Mouse (Mus musculus) CH12.LX (cell line): Measurements from ENCODE around the gene Rhag. TPM values are rescaled to one million over a fixed set of nuclear protein-coding genes. Genes with fewer than 3 reads are reported as not detected.

Experiments used
- DNase-seq: peaks from one replicate; pipeline ENCODE4 v3.0.0-alpha.2; 2013; ENCODE audit errors: extremely low read depth
- H3K27ac ChIP-seq: 2 replicates; pipeline ENCODE4 v1.5.1; 2012; ENCODE audit warnings: low read depth, mild to moderate bottlenecking, control low read depth, moderate library complexity; ENCODE audit not compliant: insufficient read depth
- H3K27me3 ChIP-seq: replicated peaks from 2 replicates; pipeline ENCODE3; 2012; ENCODE audit warnings: inconsistent platforms
- H3K36me3 ChIP-seq, 2 experiments: replicated peaks in 1 of 2; 2 replicates each; pipeline versions ENCODE3 to v1.6.1; 2012; ENCODE audit warnings: inconsistent platforms in 1 of 2, low read length in 1 of 2, mild to moderate bottlenecking in 1 of 2, mixed read lengths in 1 of 2, moderate library complexity in 1 of 2; ENCODE audit not compliant: control insufficient read depth in 1 of 2, insufficient read depth in 1 of 2
- H3K4me1 ChIP-seq, 2 experiments: 2 replicates each; pipeline ENCODE4 v1.6.1; 2012; ENCODE audit warnings: inconsistent platforms in 1 of 2, moderate library complexity in 1 of 2; ENCODE audit not compliant: insufficient read depth in 2 of 2, control insufficient read depth in 1 of 2
- H3K4me2 ChIP-seq: 2 replicates; pipeline ENCODE4 v1.6.1; 2012; ENCODE audit warnings: low read depth, mild to moderate bottlenecking, control low read depth; ENCODE audit not compliant: poor library complexity, insufficient read depth, severe bottlenecking
- H3K4me3 ChIP-seq, 3 experiments: fragments of 150-350 bp in 1 of 3; sonication (generic) in 1 of 3; replicated peaks in 1 of 3; 2 replicates each; pipeline versions ENCODE3 to v1.5.1; 2011 to 2012; ENCODE audit warnings: low read depth in 2 of 3, low read length in 2 of 3, mild to moderate bottlenecking in 2 of 3, moderate library complexity in 2 of 3, control low read depth in 1 of 3, improper control_type of control experiment in 1 of 3, inconsistent platforms in 1 of 3, mixed read lengths in 1 of 3; ENCODE audit not compliant: poor library complexity in 1 of 3
- H3K79me2 ChIP-seq: replicated peaks from 2 replicates; pipeline ENCODE4 v1.6.1; 2012; ENCODE audit warnings: mild to moderate bottlenecking, moderate library complexity; ENCODE audit not compliant: control insufficient read depth, poor library complexity, insufficient read depth, severe bottlenecking; ENCODE audit errors: extremely low read depth
- H3K9ac ChIP-seq: 2 replicates; pipeline ENCODE4 v1.6.1; 2012; ENCODE audit warnings: low read depth, mild to moderate bottlenecking, control low read depth, moderate library complexity; ENCODE audit not compliant: insufficient read depth
- H3K9me3 ChIP-seq: replicated peaks from 2 replicates; pipeline ENCODE3; 2012; ENCODE audit warnings: low read length, inconsistent platforms, mixed read lengths
- CTCF ChIP-seq, 2 experiments: IDR thresholded peaks in 1 of 2; conservative IDR thresholded peaks in 1 of 2; 2 replicates each; pipeline ENCODE4 v1.5.1; 2011 to 2012; ENCODE audit warnings: low read depth in 2 of 2, low read length in 2 of 2, improper control_type of control experiment in 1 of 2, inconsistent platforms in 1 of 2, mild to moderate bottlenecking in 1 of 2, moderate library complexity in 1 of 2
- E2F4 ChIP-seq: IDR thresholded peaks from 2 replicates; pipeline ENCODE4 v1.6.1; 2011; ENCODE audit warnings: low read depth, low read length, improper control_type of control experiment; ENCODE audit not compliant: insufficient replicate concordance
- ELF1 ChIP-seq: IDR thresholded peaks from 2 replicates; pipeline ENCODE4 v1.6.1; 2014; ENCODE audit warnings: low read depth, mild to moderate bottlenecking, inconsistent platforms, low read length, improper control_type of control experiment
- EP300 ChIP-seq: IDR thresholded peaks from 2 replicates; pipeline ENCODE4 v1.6.1; 2011; ENCODE audit warnings: low read length, improper control_type of control experiment
- ETS1 ChIP-seq: conservative IDR thresholded peaks from 2 replicates; pipeline ENCODE4 v1.6.1; 2012; ENCODE audit warnings: low read depth, mild to moderate bottlenecking, inconsistent platforms, low read length, improper control_type of control experiment, moderate library complexity
- GABPA ChIP-seq: IDR thresholded peaks from 2 replicates; pipeline ENCODE4 v1.6.1; 2012; ENCODE audit warnings: low read depth, low read length, improper control_type of control experiment, inconsistent platforms; ENCODE audit not compliant: insufficient replicate concordance
- HCFC1 ChIP-seq: IDR thresholded peaks from 2 replicates; pipeline ENCODE4 v1.6.1; 2012; ENCODE audit warnings: low read depth, mild to moderate bottlenecking, inconsistent platforms, low read length, improper control_type of control experiment
- IRF4 ChIP-seq: IDR thresholded peaks from 2 replicates; pipeline ENCODE4 v1.6.1; 2014; ENCODE audit warnings: low read depth, mild to moderate bottlenecking, inconsistent platforms, low read length, improper control_type of control experiment
- JUN ChIP-seq: IDR thresholded peaks from 2 replicates; pipeline ENCODE4 v1.6.1; 2011; ENCODE audit warnings: low read depth, mild to moderate bottlenecking, low read length, improper control_type of control experiment, moderate library complexity; ENCODE audit not compliant: insufficient read depth
- JUND ChIP-seq: conservative IDR thresholded peaks from 2 replicates; pipeline ENCODE4 v1.6.1; 2011; ENCODE audit warnings: low read depth, low read length, improper control_type of control experiment
- KAT2A ChIP-seq: IDR thresholded peaks from 2 replicates; pipeline ENCODE4 v1.6.1; 2012; ENCODE audit warnings: low read length, improper control_type of control experiment, inconsistent platforms; ENCODE audit not compliant: insufficient replicate concordance
- MAFK ChIP-seq: IDR thresholded peaks from 2 replicates; pipeline ENCODE4 v1.6.1; 2011; ENCODE audit warnings: low read length, improper control_type of control experiment; ENCODE audit not compliant: insufficient replicate concordance
- MAX ChIP-seq: IDR thresholded peaks from 2 replicates; pipeline ENCODE4 v1.6.1; 2011; ENCODE audit warnings: low read length, improper control_type of control experiment
- MAZ ChIP-seq: IDR thresholded peaks from 2 replicates; pipeline ENCODE4 v1.6.1; 2012; ENCODE audit warnings: low read depth, mild to moderate bottlenecking, inconsistent platforms, low read length, improper control_type of control experiment, moderate library complexity
- MXI1 ChIP-seq: IDR thresholded peaks from 2 replicates; pipeline ENCODE4 v1.6.1; 2011; ENCODE audit warnings: mild to moderate bottlenecking, low read depth, low read length, improper control_type of control experiment
- MYC ChIP-seq: IDR thresholded peaks from 2 replicates; pipeline ENCODE4 v1.6.1; 2011; ENCODE audit warnings: low read depth, mild to moderate bottlenecking, improper control_type of control experiment, low read length
- PAX5 ChIP-seq: IDR thresholded peaks from 2 replicates; pipeline ENCODE4 v1.6.1; 2012; ENCODE audit warnings: low read length, inconsistent platforms, mixed read lengths
- POLR2A ChIP-seq: IDR thresholded peaks from 2 replicates; pipeline ENCODE4 v1.6.1; 2011; ENCODE audit warnings: low read depth, mild to moderate bottlenecking, improper control_type of control experiment, low read length
- POLR2AphosphoS2 ChIP-seq: IDR thresholded peaks from 2 replicates; pipeline ENCODE4 v1.6.1; 2011; ENCODE audit warnings: low read depth, low read length, improper control_type of control experiment
- TCF12 ChIP-seq: IDR thresholded peaks from 2 replicates; pipeline ENCODE4 v1.6.1; 2014; ENCODE audit warnings: low read depth, mild to moderate bottlenecking, inconsistent platforms, low read length, improper control_type of control experiment
- USF1 ChIP-seq: IDR thresholded peaks from 2 replicates; pipeline ENCODE4 v1.6.1; 2014; ENCODE audit warnings: low read depth, mild to moderate bottlenecking, inconsistent platforms, low read length, improper control_type of control experiment
- USF2 ChIP-seq: conservative IDR thresholded peaks from 2 replicates; pipeline ENCODE4 v1.6.1; 2011; ENCODE audit warnings: low read depth, low read length, improper control_type of control experiment
- ZC3H11A ChIP-seq: IDR thresholded peaks from 2 replicates; pipeline ENCODE4 v1.6.1; 2012; ENCODE audit warnings: low read depth, mild to moderate bottlenecking, inconsistent platforms, low read length, improper control_type of control experiment
- ZKSCAN1 ChIP-seq: IDR thresholded peaks from 2 replicates; pipeline ENCODE4 v1.6.1; 2012; ENCODE audit warnings: low read depth, inconsistent platforms, low read length, improper control_type of control experiment, borderline replicate concordance
- ZMIZ1 ChIP-seq: IDR thresholded peaks from 2 replicates; pipeline ENCODE4 v1.6.1; 2012; ENCODE audit warnings: low read depth, mild to moderate bottlenecking, inconsistent platforms, low read length, improper control_type of control experiment
- ZNF384 ChIP-seq: IDR thresholded peaks from 2 replicates; pipeline ENCODE4 v1.6.1; 2012; ENCODE audit warnings: low read depth, low read length, improper control_type of control experiment, inconsistent platforms
- dilution Hi-C: fragments of 300-500 bp; cut with MboI; formaldehyde crosslinking; loops from 2 replicates; pipeline ENCODE4 v1.14.3; 2020; ENCODE audit warnings: low sequenced_read_pairs; ENCODE audit not compliant: extremely low pct_unique_long_range_greater_than_20kb, extremely low pct_ligation_motif_present
- in situ Hi-C: fragments of 300-500 bp; cut with MboI; formaldehyde crosslinking; loops from 3 replicates; pipeline ENCODE4 v1.14.3; 2019; ENCODE audit warnings: low sequenced_read_pairs, low pct_ligation_motif_present, low pct_unique_long_range_greater_than_20kb, mixed read lengths
- polyA plus RNA-seq: library from polyadenylated mRNA; unstranded; fragments of >175 nt; gene quantifications from 2 replicates; pipeline ENCODE4 v1.2.1, GENCODE M21; 2012; ENCODE audit warnings: low read depth; ENCODE audit not compliant: insufficient read length
- total RNA-seq, 2 experiments: library from RNA; depleted of rRNA; stranded (reverse); fragments of 300-350 nt in 1 of 2; fragments of >200 nt in 1 of 2; gene quantifications; 2 replicates each; pipeline ENCODE4 v1.2.3; 2012 to 2014

The Rhag gene
- total and polyA plus RNA-seq, 3 experiments: not detected

DNA sequence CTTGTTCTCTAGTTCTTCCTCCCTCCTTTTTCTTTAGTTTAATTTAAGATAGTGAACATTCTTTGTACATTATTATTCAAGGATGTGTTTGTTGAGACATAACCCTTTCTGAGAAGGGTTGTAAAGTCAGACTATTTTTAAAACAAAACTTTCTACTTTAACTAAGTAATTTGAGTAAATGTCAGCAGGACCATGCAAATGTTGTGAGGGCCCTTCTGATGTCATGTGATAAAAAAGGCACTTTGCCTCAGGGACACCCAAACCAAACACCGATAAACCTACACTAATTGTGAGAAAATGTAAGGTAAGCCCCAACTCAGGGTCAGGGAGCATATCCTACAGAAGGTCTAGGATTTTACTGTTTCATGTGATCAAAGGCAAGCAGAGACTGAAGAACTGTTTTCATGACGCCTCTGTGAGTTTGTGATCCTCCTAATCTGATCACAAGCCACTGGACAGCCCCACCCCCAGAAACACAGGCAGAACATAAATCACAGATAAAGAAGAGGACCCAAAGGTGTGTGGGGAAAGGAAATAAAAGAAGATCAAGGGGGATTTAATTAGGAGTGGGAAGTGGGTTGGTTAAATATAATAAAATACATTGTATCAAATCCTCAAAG lies 3.9 kb upstream of the Rhag start, which contains the start of gene Crisp2:
Gene Crisp2, minus strand, starts transcription at position 51 of the 620 bp plus-strand sequence.
- H3K27me3 ChIP-seq: no peaks in the 10 kb centered on the region
- H3K9me3 ChIP-seq: peaks cover 9% of the 10 kb centered on the region
- dilution Hi-C loops: no loop called here
- no peak within 1 kb of the TSS for H3K4me2 ChIP-seq
- no peak for TF ChIP-seq E2F4
- TF ChIP-seq EP300: no peak
- TF ChIP-seq HCFC1: no peak
- no peak for TF ChIP-seq GABPA
- no peak for TF ChIP-seq JUND
- TF ChIP-seq ZC3H11A: no peak
- no peak for TF ChIP-seq MXI1
- TF ChIP-seq ZNF384: no peak
- TF ChIP-seq ETS1: no peak
- no peak for TF ChIP-seq CTCF (conservative IDR thresholded peaks at IDR 0.05 in 1 of 2, IDR thresholded peaks at IDR 0.05 in 1 of 2; ENCODE audit: low read depth in 2 of 2, low read length in 2 of 2)
- no peak for TF ChIP-seq ELF1
- TF ChIP-seq POLR2A: no peak
- TF ChIP-seq MAFK: no peak
- TF ChIP-seq MAX: no peak
- no peak for TF ChIP-seq USF1
- TF ChIP-seq IRF4: no peak
- no peak for TF ChIP-seq KAT2A
- no peaks in the 10 kb centered on the region for H3K4me1 ChIP-seq
- H3K9ac ChIP-seq: no peak within 1 kb of the TSS
- no peaks in the 10 kb centered on the region for H3K36me3 ChIP-seq
- in situ Hi-C loops: no loop called here
- no peaks in the 10 kb centered on the region for H3K79me2 ChIP-seq
- no peak within 1 kb of the TSS for H3K4me3 ChIP-seq
- no peak for DNase-seq
- no peak within 1 kb of the TSS for H3K27ac ChIP-seq

DNA sequence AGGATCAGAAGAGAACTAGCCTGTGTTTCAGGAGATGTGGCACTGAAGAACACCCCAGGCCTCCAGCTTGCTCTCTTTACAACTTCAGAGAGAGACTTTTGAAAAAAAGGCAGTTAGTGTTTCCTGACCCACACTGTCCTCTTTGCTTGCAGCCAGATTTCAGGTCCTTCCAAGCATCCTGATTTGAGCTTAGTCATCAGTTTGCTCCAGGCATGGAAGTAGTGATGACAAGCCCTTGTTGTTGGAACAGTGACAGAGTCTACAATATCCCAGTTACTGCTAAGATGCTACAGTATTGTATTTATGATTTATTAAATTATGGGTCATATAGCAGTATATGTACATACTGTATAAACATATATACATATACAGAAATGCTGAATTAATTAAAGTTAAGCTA lies 2.9 kb upstream of the Rhag start:
- dilution Hi-C loops: no loop called here
- DNase-seq: no peak
- H3K36me3 ChIP-seq: no peaks in the 10 kb centered on the region
- H3K79me2 ChIP-seq: no peaks in the 10 kb centered on the region
- no peaks in the 10 kb centered on the region for H3K4me1 ChIP-seq
- no peak overlapping the region for H3K9ac ChIP-seq
- in situ Hi-C loops: no loop called here
- H3K9me3 ChIP-seq: peaks cover 9% of the 10 kb centered on the region
- H3K27ac ChIP-seq: no peak overlapping the region
- TF ChIP-seq USF2 (no peak), E2F4 (no peak), MAX (no peak), ZNF384 (no peak), POLR2AphosphoS2 (no peak), ZMIZ1 (no peak), EP300 (no peak), CTCF (conservative IDR thresholded peaks at IDR 0.05 in 1 of 2, IDR thresholded peaks at IDR 0.05 in 1 of 2; ENCODE audit: low read depth in 2 of 2, low read length in 2 of 2) (no peak), MAZ (no peak), TCF12 (no peak), PAX5 (no peak), ZC3H11A (no peak), ZKSCAN1 (no peak), USF1 (no peak), JUN (no peak), MYC (no peak), ELF1 (no peak)
- no peak overlapping the region for H3K4me3 ChIP-seq
- H3K4me2 ChIP-seq: no peak overlapping the region
- H3K27me3 ChIP-seq: no peaks in the 10 kb centered on the region
